Mouse (Mus musculus) cortical plate, adult 2 months (tissue): ENCODE measurements around the gene Ppm1l.

Experiments
- CTCF ChIP-seq: fragments of 200-500 bp; IDR thresholded peaks from 2 replicates; pipeline ENCODE4 v1.5.1; 2011; ENCODE audit warnings: mild to moderate bottlenecking, control low read depth, low read length; ENCODE audit not compliant: insufficient read depth; ENCODE audit errors: extremely low read depth
- POLR2A ChIP-seq: fragments of 200-500 bp; IDR thresholded peaks from 2 replicates; pipeline ENCODE4 v1.6.1; 2011; ENCODE audit warnings: mild to moderate bottlenecking, low read length, control low read depth; ENCODE audit not compliant: insufficient read depth; ENCODE audit errors: extremely low read depth

GRCm38 (mm10) chr3:69381213-69381612, 64.6 kb downstream of the Ppm1l start:
- TF ChIP-seq CTCF (no peak), POLR2A (no peak)
